Mouse (Mus musculus) adipose tissue, adult 10 weeks (tissue): ENCODE data around the gene Gm21518. TPM values are rescaled to one million over a fixed set of nuclear protein-coding genes. Genes with fewer than 3 reads are reported as not detected.

Source experiments
- polyA plus RNA-seq: library from polyadenylated mRNA; stranded (reverse); fragments of 350-450 nt; fragmentation: Illumina TruSeq; extraction: RNeasy Lipid Tissue Mini Kit (QIAGEN cat#74804); gene quantifications from one replicate; pipeline ENCODE4 v1.2.3, GENCODE M21; 2014; ENCODE audit warnings: low read depth, low replicate concordance

Gm21518 gene
- polyA plus RNA-seq: not detected

GRCm38 (mm10) chrY:62190566-62190965, at the start of gene Gm21518:
Gene Gm21518, plus strand, starts transcription at chrY:62190866.

